Comparison of ENCODE assay signal across 34 mouse cellular contexts in the genomic region with DNA sequence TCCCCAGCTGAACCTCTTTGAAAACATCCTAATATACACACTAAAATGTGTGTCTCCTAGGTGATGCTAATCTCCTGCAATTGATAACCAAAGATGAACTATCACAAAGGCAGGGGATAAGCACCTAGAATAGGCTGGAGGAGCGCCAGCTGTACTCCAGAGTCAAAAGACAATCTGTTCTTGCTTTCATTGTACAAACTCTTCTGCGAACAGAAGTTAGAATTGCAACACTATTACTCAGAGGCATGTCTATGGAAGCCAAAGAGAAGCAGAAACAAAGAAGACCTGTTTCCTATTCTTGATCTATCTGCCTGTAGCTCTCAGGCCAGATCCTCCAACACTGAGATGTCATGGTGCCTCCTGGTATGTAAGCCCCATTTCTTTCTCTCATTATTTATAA. TPM values are rescaled to one million over a fixed set of nuclear protein-coding genes. Genes with fewer than 3 reads are reported as not detected.
A peak's percentile ranks its signal among the peaks of the same experiment; 100 is the strongest.
DNase-seq lines count a peak whose midpoint lies in the region; ATAC-seq and TF ChIP-seq lines count a peak whose summit lies in the region.
"Had no signal": no experiment of that assay in that cellular context is flagged by ENCODE, and none has a peak within 500 bp of the region (broad histone marks: within the 10 kb centered on the region; RNA-seq: fewer than 3 reads in every experiment).

No protein-coding gene starts in this region.

- no peak for TF ChIP-seq POLR2A in embryonic fibroblast, embryonic 13.5 days (IDR thresholded peaks at IDR 0.05; ENCODE audit: low read depth, low read length)

- H3K9me3 ChIP-seq in lung, postnatal 0 days (ENCODE audit: low read length): no peaks in the 10 kb centered on the region
- H3K9me3 ChIP-seq: embryonic facial prominence, embryonic 12.5 days; embryonic facial prominence, embryonic 15.5 days; forebrain, embryonic 10.5 days; forebrain, embryonic 13.5 days; G1E; heart, embryonic 10.5 days; heart, embryonic 13.5 days; hindbrain, embryonic 10.5 days; hindbrain, embryonic 13.5 days; intestine, embryonic 15.5 days had no signal

- no peaks in the 10 kb centered on the region for H3K27me3 ChIP-seq in lung, postnatal 0 days (replicated peaks; ENCODE audit: insufficient read depth, low read length)
- H3K27me3 ChIP-seq: CH12.LX; embryonic facial prominence, embryonic 12.5 days; embryonic facial prominence, embryonic 15.5 days; forebrain, embryonic 13.5 days; hindbrain, embryonic 13.5 days; intestine, embryonic 15.5 days had no signal

- no peaks in the 10 kb centered on the region for H3K36me3 ChIP-seq in lung, postnatal 0 days (ENCODE audit: insufficient read depth, low read length)
- H3K36me3 ChIP-seq: embryonic facial prominence, embryonic 12.5 days; embryonic facial prominence, embryonic 15.5 days; forebrain, embryonic 10.5 days; G1E; heart, embryonic 10.5 days; heart, embryonic 13.5 days; hindbrain, embryonic 10.5 days; hindbrain, embryonic 13.5 days; intestine, embryonic 15.5 days had no signal

- H3K4me3 ChIP-seq in lung, postnatal 0 days (ENCODE audit: low read depth, low read length): no peak overlapping the region
- H3K4me3 ChIP-seq in embryonic fibroblast, embryonic 13.5 days (ENCODE audit: insufficient read depth, low read length): no peak overlapping the region
- H3K4me3 ChIP-seq: embryonic facial prominence, embryonic 12.5 days; embryonic facial prominence, embryonic 15.5 days; erythroblast, embryonic 14.5 days; forebrain, embryonic 10.5 days; forebrain, embryonic 13.5 days; heart, embryonic 10.5 days; heart, embryonic 13.5 days; hindbrain, embryonic 10.5 days; hindbrain, embryonic 13.5 days; intestine, embryonic 15.5 days had no signal

- TF ChIP-seq EP300 in lung, postnatal 0 days (IDR thresholded peaks at IDR 0.05): peak; percentile 77

- no peak overlapping the region for H3K27ac ChIP-seq in lung, postnatal 0 days (ENCODE audit: low read length)
- H3K27ac ChIP-seq in embryonic fibroblast, embryonic 13.5 days (ENCODE audit: insufficient read depth, low read length): peak overlapping the region; percentile 73
- H3K27ac ChIP-seq: embryonic facial prominence, embryonic 12.5 days; embryonic facial prominence, embryonic 15.5 days; forebrain, embryonic 10.5 days; forebrain, embryonic 13.5 days; heart, embryonic 10.5 days; heart, embryonic 13.5 days; hindbrain, embryonic 10.5 days; hindbrain, embryonic 13.5 days; intestine, embryonic 15.5 days had no signal

- no peak overlapping the region for H3K9ac ChIP-seq in lung, postnatal 0 days (replicated peaks; ENCODE audit: low read depth)
- H3K9ac ChIP-seq: embryonic facial prominence, embryonic 12.5 days; embryonic facial prominence, embryonic 15.5 days; forebrain, embryonic 13.5 days; heart, embryonic 13.5 days; hindbrain, embryonic 13.5 days; intestine, embryonic 15.5 days had no signal

- H3K4me2 ChIP-seq in lung, postnatal 0 days (replicated peaks; ENCODE audit: low read depth, low read length): no peak overlapping the region
- H3K4me2 ChIP-seq: embryonic facial prominence, embryonic 12.5 days; embryonic facial prominence, embryonic 15.5 days; forebrain, embryonic 13.5 days; heart, embryonic 13.5 days; hindbrain, embryonic 13.5 days; intestine, embryonic 15.5 days had no signal

- peaks cover 9% of the 10 kb centered on the region; the same call in 1 of the 2 replicates for H3K4me1 ChIP-seq in lung, postnatal 0 days (ENCODE audit: insufficient read depth, low read depth, low read length)
- peaks cover 24% of the 10 kb centered on the region for H3K4me1 ChIP-seq in embryonic fibroblast, embryonic 13.5 days (ENCODE audit: control insufficient read depth, insufficient read depth, low read length)
- H3K4me1 ChIP-seq: intestine, embryonic 15.5 days had no signal

- peak; percentile 64 for DNase-seq in lung, postnatal 0 days (ENCODE audit: low spot score)
- DNase-seq in lung, postnatal 4 days: no peak
- DNase-seq in NIH3T3 (ENCODE audit: low read depth): peak; percentile 66
- DNase-seq in thymus, postnatal 10 days (ENCODE audit: low spot score in 2 of 2): no peak
- DNase-seq in kidney, adult 18-20 months: no peak
- DNase-seq in heart, postnatal 25 days (ENCODE audit: low spot score): no peak
- DNase-seq: adrenal gland, postnatal 10 days; adrenal gland, postnatal 36 days; B cell, adult 2 months; cerebellum, adult 11 months; cerebellum, adult 2 months; cerebellum, adult 9-11 months; cerebellum, postnatal 25 days; gastrocnemius, postnatal 10 days; gastrocnemius, postnatal 36 days; heart, adult 18-20 months; heart, postnatal 14 days had no signal

- ATAC-seq in lung, postnatal 0 days: no peak
- ATAC-seq in granulocyte monocyte progenitor cell, adult 5-6 weeks (replicated peaks; ENCODE audit: poor library complexity, severe bottlenecking): peak; percentile 25; the same call in 1 of the 2 replicates
- ATAC-seq: activated CD4-positive, CD25-positive, alpha-beta regulatory T cell, adult 4 months; forebrain, embryonic 13.5 days; forebrain, embryonic 16.5 days; hindbrain, embryonic 16.5 days; intestine, embryonic 15.5 days had no signal

- intact Hi-C loops in heart, postnatal 25 days (cut with DNase I): no loop called here

- WGBS in lung, postnatal 0 days: 58% methylated on average over 2 of the region's 2 CpGs

- TF ChIP-seq CTCF in lung, postnatal 0 days (IDR thresholded peaks at IDR 0.05): no peak
- no peak for TF ChIP-seq CTCF in embryonic fibroblast, embryonic 13.5 days (IDR thresholded peaks at IDR 0.05; ENCODE audit: borderline replicate concordance, insufficient read depth, low read length)

RNA-seq across cellular contexts. Expression of gene Nedd9, which starts 38.0 kb away (rescaled TPM):
- 79.1 and 79.3 TPM in 2 replicates for polyA plus RNA-seq in lung, postnatal 0 days (2015; fragmentation: Nextera tagmentation; extraction: Ambion mirVana)
- 51.7 and 65.6 TPM in 2 replicates for polyA plus RNA-seq in embryonic fibroblast, embryonic 13.5 days (2011; ENCODE audit: insufficient read length, low read depth, missing spikeins)
- total RNA-seq in granulocyte monocyte progenitor cell, adult 5-6 weeks (2014; fragmentation: Nextera tagmentation): 15.1 and 22.2 TPM in 2 replicates
- 23.4 and 37.8 TPM in 2 replicates for total RNA-seq in granulocyte monocyte progenitor cell, adult 5-6 weeks (2017)
- 10 to 100 TPM; 23.3 to 28.2 TPM for total RNA-seq in heart, postnatal 25 days (2021)
- polyA plus RNA-seq: erythroblast, embryonic 14.5 days; G1E had no signal

Comparison
In these comparisons a context has a peak if more than half of its experiments do, and no peak if none do; other contexts are left out.
1. DNase-seq: peak in lung, postnatal 0 days (single experiment) and NIH3T3 (single experiment); none in lung, postnatal 4 days (0 of 2), thymus, postnatal 10 days (0 of 2), kidney, adult 18-20 months (single experiment) and heart, postnatal 25 days (single experiment).